Mouse (Mus musculus) embryonic facial prominence, embryonic 11.5 days (tissue): ENCODE results near the gene Afg1l. TPM values are rescaled to one million over a fixed set of nuclear protein-coding genes. Genes with fewer than 3 reads are reported as not detected.

Experiments used
- ATAC-seq: fragments of 200-750 bp; cut with Nextera tagmentation; replicated peaks from 2 replicates; pipeline ENCODE4 v1.8.0; 2017; ENCODE audit warnings: low read depth; ENCODE audit not compliant: insufficient number of reproducible peaks, low FRiP score, low TSS enrichment
- DNase-seq: peaks from one replicate; pipeline ENCODE4 v3.0.0-alpha.2; 2015; ENCODE audit warnings: low spot score
- H3K27ac ChIP-seq: fragments of 300-500 bp; sonication (generic); replicated peaks from 2 replicates; pipeline ENCODE4 v1.5.1; 2014; ENCODE audit warnings: mild to moderate bottlenecking, low read depth, low read length, control low read depth
- H3K27me3 ChIP-seq: fragments of 300-500 bp; sonication (generic); 2 replicates; pipeline ENCODE4 v1.6.1; 2014; ENCODE audit warnings: mild to moderate bottlenecking, low read length, moderate library complexity, mixed read lengths; ENCODE audit not compliant: control insufficient read depth, insufficient read depth
- H3K36me3 ChIP-seq: fragments of 300-500 bp; sonication (generic); replicated peaks from 2 replicates; pipeline ENCODE4 v1.6.1; 2014; ENCODE audit warnings: low read depth, mild to moderate bottlenecking, low read length, moderate library complexity, mixed read lengths; ENCODE audit not compliant: control insufficient read depth, insufficient read depth
- H3K4me1 ChIP-seq: fragments of 300-500 bp; sonication (generic); 2 replicates; pipeline ENCODE4 v1.6.1; 2014; ENCODE audit warnings: low read length, mixed read lengths; ENCODE audit not compliant: control insufficient read depth, insufficient read depth
- H3K4me2 ChIP-seq: fragments of 300-500 bp; sonication (generic); 2 replicates; pipeline ENCODE4 v1.6.1; 2014; ENCODE audit warnings: low read depth, mild to moderate bottlenecking, control low read depth, low read length, moderate library complexity
- H3K4me3 ChIP-seq: fragments of 300-500 bp; sonication (generic); 2 replicates; pipeline ENCODE4 v1.5.1; 2014; ENCODE audit warnings: low read depth, low read length, control low read depth
- H3K9ac ChIP-seq: fragments of 300-500 bp; sonication (generic); replicated peaks from 2 replicates; pipeline ENCODE4 v1.6.1; 2014; ENCODE audit warnings: mild to moderate bottlenecking, control low read depth, low read length
- H3K9me3 ChIP-seq: fragments of 300-500 bp; sonication (generic); replicated peaks from 2 replicates; pipeline ENCODE4 v1.6.1; 2016; ENCODE audit warnings: mild to moderate bottlenecking, low read length, inconsistent platforms, mixed read lengths; ENCODE audit not compliant: control insufficient read depth
- WGBS: fragments of 180-500 bp; shearing (Covaris S2); extraction: QIAGEN DNeasy Blood & Tissue Kit; methylation state at CpG from one replicate; pipeline ENCODE4 v1.1.7; 2014; 5-methylcytosine and 5-hydroxymethylcytosine counted together
- polyA plus RNA-seq: library from polyadenylated mRNA; unstranded; fragments of >200 nt; fragmentation: Nextera tagmentation; extraction: Ambion mirVana; gene quantifications from 2 replicates; pipeline ENCODE4 v1.2.1, GENCODE M21; 2014

Afg1l gene
- polyA plus RNA-seq, 1 experiment from 2014 or later = 6.2 TPM

DNA sequence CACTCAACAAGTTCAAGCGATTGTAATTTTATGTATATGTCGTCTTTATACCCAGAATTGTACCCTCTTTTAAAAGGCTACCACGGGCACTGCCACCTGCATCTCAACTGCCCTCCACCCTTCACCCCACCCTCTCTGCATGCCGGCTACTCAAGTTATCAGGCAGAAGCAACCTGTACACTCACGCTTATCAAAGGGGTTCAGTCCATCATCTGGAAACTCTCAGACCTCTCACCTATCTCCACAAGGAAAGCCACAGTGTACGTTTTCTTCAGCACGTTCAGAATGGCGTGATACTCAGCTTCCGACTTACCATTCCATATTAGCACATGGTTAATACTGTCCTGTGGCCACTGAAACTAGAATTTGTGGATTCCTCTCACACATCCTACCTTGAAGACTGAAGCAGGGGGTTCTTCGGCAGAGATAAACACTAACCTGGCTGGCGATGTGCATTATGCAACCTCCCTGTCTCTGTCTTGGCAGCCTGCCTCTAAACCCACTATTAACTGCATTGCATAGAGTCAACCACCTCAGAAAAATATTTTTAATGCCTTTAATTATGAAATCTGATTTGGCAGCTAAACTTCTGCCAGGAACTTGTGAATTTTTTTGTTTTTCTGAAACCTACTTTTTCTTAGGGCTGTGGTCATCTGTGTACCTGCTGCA lies 213.2 kb downstream of the Afg1l start:
- H3K9me3 ChIP-seq = no peaks in the 10 kb centered on the region
- no peak overlapping the region for H3K4me2 ChIP-seq
- WGBS = 92% methylated on average over 11 of the region's 11 CpGs
- no peak overlapping the region for H3K27ac ChIP-seq
- no peaks in the 10 kb centered on the region for H3K36me3 ChIP-seq
- DNase-seq (no peak), ATAC-seq (no peak)
- no peaks in the 10 kb centered on the region for H3K4me1 ChIP-seq
- H3K9ac ChIP-seq = no peak overlapping the region
- H3K4me3 ChIP-seq = no peak overlapping the region
- no peaks in the 10 kb centered on the region for H3K27me3 ChIP-seq

DNA sequence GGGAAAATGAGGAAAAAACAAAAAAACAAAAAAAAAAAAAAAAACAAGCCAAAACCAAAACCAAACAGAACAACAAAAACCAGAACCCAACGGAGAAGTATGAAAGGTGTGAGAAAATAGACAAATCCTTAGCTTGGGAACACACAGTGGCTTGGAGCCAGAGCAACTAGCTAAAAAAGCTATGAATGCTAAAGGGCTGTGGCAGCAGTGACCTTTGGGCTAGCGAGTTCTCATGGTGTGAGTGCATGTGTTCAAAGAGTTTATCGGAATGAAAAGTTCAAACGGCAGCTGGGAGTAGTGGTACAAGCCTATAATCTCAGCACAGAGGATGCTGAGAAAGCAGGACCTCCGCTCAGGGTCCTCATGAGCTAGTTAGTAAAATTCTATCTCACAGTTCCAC lies 214.2 kb downstream of the Afg1l start:
- Histone ChIP-seq H3K4me2 (no peak overlapping the region), H3K4me3 (no peak overlapping the region), H3K9me3 (no peaks in the 10 kb centered on the region), H3K9ac (no peak overlapping the region), H3K27ac (no peak overlapping the region), H3K27me3 (no peaks in the 10 kb centered on the region), H3K4me1 (no peaks in the 10 kb centered on the region), H3K36me3 (no peaks in the 10 kb centered on the region)
- no peak for DNase-seq
- ATAC-seq = no peak
- 73% methylated on average over 5 of the region's 5 CpGs for WGBS

DNA sequence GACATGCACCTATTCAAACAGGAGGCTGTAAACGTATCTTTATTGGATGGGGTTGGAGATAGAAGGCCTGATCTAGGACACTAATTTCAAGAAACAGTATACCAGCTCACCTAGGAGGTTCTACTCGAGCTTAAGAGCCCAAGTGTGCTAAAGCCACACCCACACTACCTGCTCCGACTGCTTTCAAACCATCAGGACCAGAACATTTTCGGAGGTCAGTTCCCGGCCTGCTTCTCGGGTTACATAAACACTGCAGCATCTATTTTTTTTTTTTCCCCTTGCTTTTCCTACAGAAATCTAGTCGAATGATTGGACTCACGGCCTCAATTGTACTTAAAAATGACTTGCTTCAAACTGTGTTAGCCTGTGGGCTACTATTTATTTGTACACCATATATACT lies 214.7 kb downstream of the Afg1l start:
- Histone ChIP-seq H3K36me3 (no peaks in the 10 kb centered on the region), H3K4me2 (no peak overlapping the region), H3K4me3 (no peak overlapping the region), H3K27ac (no peak overlapping the region), H3K27me3 (no peaks in the 10 kb centered on the region), H3K9me3 (no peaks in the 10 kb centered on the region), H3K4me1 (no peaks in the 10 kb centered on the region), H3K9ac (no peak overlapping the region)
- ATAC-seq (no peak), DNase-seq (no peak)
- WGBS = 51% methylated on average over 8 of the region's 8 CpGs

Other genes starting within 250 kb of the Afg1l start
- gene Foxo3, start 201.8 kb downstream of the Afg1l start, polyA plus RNA-seq = 5.0 and 5.4 TPM in 2 replicates
- 234 and 240 TPM in 2 replicates for gene Snx3, start 23.5 kb upstream of the Afg1l start, polyA plus RNA-seq
- 8.6 and 11.8 TPM in 2 replicates for gene Nr2e1, start 105.1 kb upstream of the Afg1l start, polyA plus RNA-seq
- gene Ostm1, start 105.3 kb upstream of the Afg1l start, polyA plus RNA-seq = 15.5 and 16.0 TPM in 2 replicates